Mouse (Mus musculus) brown adipose tissue, adult 24 weeks (tissue): ENCODE data around the gene 1520401A03Rik. TPM values are rescaled to one million over a fixed set of nuclear protein-coding genes. Genes with fewer than 3 reads are reported as not detected.
A peak's percentile ranks its signal among the peaks of the same experiment; 100 is the strongest.

Source experiments
- H3K27ac ChIP-seq: fragments of 200-500 bp; replicated peaks from 2 replicates; pipeline ENCODE4 v1.5.1; 2012; ENCODE audit warnings: low read depth, mild to moderate bottlenecking, low read length
- H3K4me1 ChIP-seq: fragments of 200-500 bp; 2 replicates; pipeline ENCODE4 v1.6.1; 2012; ENCODE audit warnings: low read length, mixed read lengths; ENCODE audit not compliant: control insufficient read depth, insufficient read depth, insufficient read length
- H3K4me3 ChIP-seq: fragments of 200-500 bp; 2 replicates; pipeline ENCODE4 v1.5.1; 2012; ENCODE audit warnings: low read depth, mild to moderate bottlenecking, low read length, moderate library complexity; ENCODE audit not compliant: insufficient read depth
- polyA plus RNA-seq: library from polyadenylated mRNA; stranded (reverse); fragments of >200 nt; gene quantifications from 2 replicates; pipeline ENCODE4 v1.2.4, GENCODE M21; 2012; ENCODE audit not compliant: missing spikeins, insufficient read depth, insufficient read length

The 1520401A03Rik gene
- polyA plus RNA-seq, 1 experiment, result not detected

GRCm38 (mm10) chr17:23674271-23674952 lies 48.2 kb downstream of the 1520401A03Rik start:
- H3K27ac ChIP-seq, result peak overlapping the region; percentile 73
- peak overlapping the region; percentile 81 for H3K4me3 ChIP-seq
- H3K4me1 ChIP-seq, result peaks cover 6% of the 10 kb centered on the region; the same call in 1 of the 2 replicates

GRCm38 (mm10) chr17:23673424-23674073 lies 49.0 kb downstream of the 1520401A03Rik start, which contains the start of the genes Hcfc1r1 and Thoc6:
Gene Hcfc1r1 (plus strand): TSS chr17:23673596.
Gene Thoc6 (minus strand): TSS chr17:23673882.
- Histone ChIP-seq H3K4me3 (peak within 1 kb of the TSS; percentile 81), H3K27ac (peak within 1 kb of the TSS; percentile 99), H3K4me1 (peaks cover 6% of the 10 kb centered on the region; the same call in 1 of the 2 replicates)

- peaks cover 6% of the 10 kb centered on the region; the same call in 1 of the 2 replicates for H3K4me1 ChIP-seq
- no peak overlapping the region for H3K27ac ChIP-seq
- H3K4me3 ChIP-seq, result peak overlapping the region; percentile 81
These were observed 49.8 kb downstream of the 1520401A03Rik start for GRCm38 (mm10) chr17:23672761-23673160.

- Histone ChIP-seq H3K27ac (no peak overlapping the region), H3K4me1 (peaks cover 6% of the 10 kb centered on the region; the same call in 1 of the 2 replicates), H3K4me3 (no peak overlapping the region)
These were observed 51.1 kb downstream of the 1520401A03Rik start for GRCm38 (mm10) chr17:23671519-23671918.

GRCm38 (mm10) chr17:23670516-23671074 lies 52.0 kb downstream of the 1520401A03Rik start:
- Histone ChIP-seq H3K4me3 (no peak overlapping the region), H3K27ac (no peak overlapping the region), H3K4me1 (peaks cover 6% of the 10 kb centered on the region; the same call in 1 of the 2 replicates)

- Histone ChIP-seq H3K4me3 (no peak overlapping the region), H3K27ac (no peak overlapping the region)
These were observed 57.1 kb downstream of the 1520401A03Rik start for GRCm38 (mm10) chr17:23665511-23665910.

GRCm38 (mm10) chr17:23664556-23665021 lies 58.0 kb downstream of the 1520401A03Rik start:
- Histone ChIP-seq H3K4me3 (no peak overlapping the region), H3K27ac (no peak overlapping the region)

More at GRCm38 (mm10) chr17:23665511-23665910, 57.1 kb downstream of the 1520401A03Rik start:
- no peaks in the 10 kb centered on the region for H3K4me1 ChIP-seq

GRCm38 (mm10) chr17:23661526-23661925 lies 61.1 kb downstream of the 1520401A03Rik start:
- no peak overlapping the region for H3K27ac ChIP-seq
- no peaks in the 10 kb centered on the region for H3K4me1 ChIP-seq
- H3K4me3 ChIP-seq, result no peak overlapping the region

More at GRCm38 (mm10) chr17:23664556-23665021, 58.0 kb downstream of the 1520401A03Rik start:
- H3K4me1 ChIP-seq, result no peaks in the 10 kb centered on the region

- Histone ChIP-seq H3K4me3 (no peak overlapping the region), H3K4me1 (no peaks in the 10 kb centered on the region), H3K27ac (no peak overlapping the region)
These were observed 61.7 kb downstream of the 1520401A03Rik start for GRCm38 (mm10) chr17:23660876-23661200.

- H3K27ac ChIP-seq, result no peak within 1 kb of the TSS
- no peak within 1 kb of the TSS for H3K4me3 ChIP-seq
- H3K4me1 ChIP-seq, result no peaks in the 10 kb centered on the region
These were observed 62.3 kb downstream of the 1520401A03Rik start, which contains the start of gene Bicdl2 for GRCm38 (mm10) chr17:23660117-23660875. Gene Bicdl2 (plus strand): TSS chr17:23660506.

- Histone ChIP-seq H3K4me3 (no peak overlapping the region), H3K27ac (no peak overlapping the region), H3K4me1 (no peaks in the 10 kb centered on the region)
These were observed 64.1 kb downstream of the 1520401A03Rik start for GRCm38 (mm10) chr17:23658450-23658849.

Other genes with a start within 250 kb of the 1520401A03Rik start
- gene Vmn2r117, start 243.1 kb downstream of the 1520401A03Rik start, polyA plus RNA-seq, result not detected in 2 replicates
- gene Zfp213, start 158.5 kb downstream of the 1520401A03Rik start, polyA plus RNA-seq, result 3.4 and 4.6 TPM in 2 replicates
- gene Zfp13, start 123.3 kb downstream of the 1520401A03Rik start, polyA plus RNA-seq, result 1.8 and 3.7 TPM in 2 replicates
- not detected in 2 replicates for gene Zscan10, start 121.9 kb downstream of the 1520401A03Rik start, polyA plus RNA-seq
- not detected in 2 replicates for gene Mmp25, start 77.5 kb downstream of the 1520401A03Rik start, polyA plus RNA-seq
- not detected in 2 replicates for gene Bicdl2, start 62.3 kb downstream of the 1520401A03Rik start, polyA plus RNA-seq
- 284 and 292 TPM in 2 replicates for gene Hcfc1r1, start 49.2 kb downstream of the 1520401A03Rik start, polyA plus RNA-seq
- 13.0 and 16.3 TPM in 2 replicates for gene Thoc6, start 48.9 kb downstream of the 1520401A03Rik start, polyA plus RNA-seq
- gene Tnfrsf12a, start 45.3 kb downstream of the 1520401A03Rik start, polyA plus RNA-seq, result 20.5 and 40.5 TPM in 2 replicates
- gene Cldn6, start 43.5 kb downstream of the 1520401A03Rik start, polyA plus RNA-seq, result not detected in 2 replicates
- gene Cldn9, start 38.8 kb downstream of the 1520401A03Rik start, polyA plus RNA-seq, result not detected in 2 replicates
- gene Pkmyt1, start 3.6 kb upstream of the 1520401A03Rik start, polyA plus RNA-seq, result 1.8 TPM in 1 of 2 replicates, not detected in the other
- gene Paqr4, start 18.1 kb upstream of the 1520401A03Rik start, polyA plus RNA-seq, result 4.0 and 5.1 TPM in 2 replicates
- not detected in 2 replicates for gene Kremen2, start 23.1 kb upstream of the 1520401A03Rik start, polyA plus RNA-seq
- 25.8 and 26.8 TPM in 2 replicates for gene Flywch1, start 48.8 kb upstream of the 1520401A03Rik start, polyA plus RNA-seq
- gene Flywch2, start 63.3 kb upstream of the 1520401A03Rik start, polyA plus RNA-seq, result 2.8 and 8.2 TPM in 2 replicates
- gene Srrm2, start 67.7 kb upstream of the 1520401A03Rik start, polyA plus RNA-seq, result 86.7 and 109 TPM in 2 replicates
- 378 and 510 TPM in 2 replicates for gene Elob, start 106.4 kb upstream of the 1520401A03Rik start, polyA plus RNA-seq
- gene Prss33, start 113.3 kb upstream of the 1520401A03Rik start, polyA plus RNA-seq, result not detected in 2 replicates
- gene Prss32, start 121.1 kb upstream of the 1520401A03Rik start, polyA plus RNA-seq, result not detected in 2 replicates
- gene Prss41, start 121.4 kb upstream of the 1520401A03Rik start, polyA plus RNA-seq, result not detected in 2 replicates
- not detected in 2 replicates for gene Prss21, start 145.3 kb upstream of the 1520401A03Rik start, polyA plus RNA-seq
- not detected in 2 replicates for gene Dcpp1, start 158.1 kb upstream of the 1520401A03Rik start, polyA plus RNA-seq
- not detected in 2 replicates for gene Dcpp2, start 158.1 kb upstream of the 1520401A03Rik start, polyA plus RNA-seq
- not detected in 2 replicates for gene Dcpp3, start 194.7 kb upstream of the 1520401A03Rik start, polyA plus RNA-seq
- gene Sbp, start 218.9 kb upstream of the 1520401A03Rik start, polyA plus RNA-seq, result not detected in 2 replicates
- gene Sbpl, start 232.5 kb upstream of the 1520401A03Rik start, polyA plus RNA-seq, result not detected in 2 replicates